Comparison of ENCODE assay signal across 9 mouse cellular contexts in the genomic region with DNA sequence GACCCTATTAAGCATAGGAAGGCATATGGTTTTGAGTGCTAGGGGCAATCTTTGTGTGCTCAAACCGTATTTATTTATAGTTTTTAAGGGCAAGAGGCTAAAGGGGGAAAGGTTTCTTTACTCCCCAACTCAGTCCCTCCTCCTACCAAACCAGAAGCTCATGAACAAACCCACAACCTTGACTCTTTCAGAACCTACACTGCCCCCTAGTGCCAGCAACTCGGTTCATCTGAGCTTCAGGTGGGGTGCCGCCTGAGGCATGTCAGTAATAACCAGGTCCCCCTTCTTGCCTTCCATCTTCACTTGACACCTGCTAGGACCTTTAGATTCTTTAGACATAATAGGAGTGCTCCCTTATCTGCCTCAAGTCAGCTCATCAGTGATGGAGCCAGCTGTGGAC. TPM values are rescaled to one million over a fixed set of nuclear protein-coding genes. Genes with fewer than 3 reads are reported as not detected.
A peak's percentile ranks its signal among the peaks of the same experiment; 100 is the strongest.
DNase-seq lines count a peak whose midpoint lies in the region.
"Had no signal": no experiment of that assay in that cellular context is flagged by ENCODE, and none has a peak within 500 bp of the region (broad histone marks: within the 10 kb centered on the region; RNA-seq: fewer than 3 reads in every experiment).

No protein-coding gene starts in this region.

- H3K27me3 ChIP-seq in splenic B cell, adult 2 months (ENCODE audit: control insufficient read depth, insufficient read depth, low read length, poor library complexity, severe bottlenecking), result no peaks in the 10 kb centered on the region
- H3K27me3 ChIP-seq: limb, embryonic 12.5 days had no signal

- peak; percentile 24 to 57 for DNase-seq in cerebellum, postnatal 14 days
- no peak for DNase-seq in cerebellum, postnatal 4 days (ENCODE audit: low spot score in 2 of 2)
- DNase-seq in ovary, postnatal 14 days (ENCODE audit: low spot score), result peak; percentile 41
- DNase-seq in ovary, adult 18-20 months (ENCODE audit: low spot score), result no peak
- peak; percentile 32 for DNase-seq in kidney, postnatal 14 days
- DNase-seq in splenic B cell, adult 2 months (ENCODE audit: low read depth, low spot score), result peak; percentile 69
- no peak for DNase-seq in MN1 (ENCODE audit: low spot score)
- no peak for DNase-seq in layer of hippocampus, adult 18-20 months (ENCODE audit: low spot score in 2 of 2)

- H3K36me3 ChIP-seq in splenic B cell, adult 2 months (ENCODE audit: control insufficient read depth, insufficient read depth, low read length, poor library complexity, severe bottlenecking), result no peaks in the 10 kb centered on the region
- H3K36me3 ChIP-seq: limb, embryonic 12.5 days had no signal

RNA-seq across cellular contexts. Expression of a gene that starts 12.5 kb away (rescaled TPM):
- total RNA-seq in layer of hippocampus, adult 18-20 months (2021), result 1 to 10 TPM; 1.3 TPM

RNA-seq across cellular contexts. Expression of a gene that starts 55.1 kb away (rescaled TPM):
- total RNA-seq in layer of hippocampus, adult 18-20 months (2021), result 100 to 1,000 TPM; 115 to 121 TPM

Comparison
In these comparisons a context has a peak if more than half of its experiments do, and no peak if none do; other contexts are left out.
1. DNase-seq: peak in cerebellum, postnatal 14 days (2 of 2), ovary, postnatal 14 days (single experiment), kidney, postnatal 14 days (single experiment) and splenic B cell, adult 2 months (single experiment); none in cerebellum, postnatal 4 days (0 of 2), ovary, adult 18-20 months (single experiment), MN1 (single experiment) and layer of hippocampus, adult 18-20 months (0 of 2).